In genomic region chr16:22554996-22555395, GRCm38 (mm10) we compare ENCODE assay signal across 10 mouse cellular contexts.
DNase-seq lines count a peak whose midpoint lies in the region; ATAC-seq and TF ChIP-seq lines count a peak whose summit lies in the region.
"Had no signal": no experiment of that assay in that cellular context is flagged by ENCODE, and none has a peak within 500 bp of the region (broad histone marks: within the 10 kb centered on the region; RNA-seq: fewer than 3 reads in every experiment).

No protein-coding gene starts in this region.

- no peak for TF ChIP-seq EP300 in liver, postnatal 0 days (IDR thresholded peaks at IDR 0.05; ENCODE audit: low read depth)

- H3K27ac ChIP-seq in liver, postnatal 0 days (ENCODE audit: low read depth): no peak overlapping the region
- H3K27ac ChIP-seq in liver, embryonic 11.5 days (ENCODE audit: low read depth, low read length): no peak overlapping the region
- no peak overlapping the region for H3K27ac ChIP-seq in bone marrow, adult 2 months (ENCODE audit: control insufficient read depth, insufficient read depth, low read depth, low read length, poor library complexity)
- H3K27ac ChIP-seq in small intestine, adult 2 months (ENCODE audit: insufficient read depth, low read depth, low read length): no peak overlapping the region
- H3K27ac ChIP-seq: liver, embryonic 15.5 days had no signal

- peak; percentile 26 to 36 for DNase-seq in adrenal gland, postnatal 36 days
- no peak for DNase-seq in adrenal gland, adult 8-10 months
- peak; percentile 22 for DNase-seq in liver, postnatal 0 days
- no peak for DNase-seq in liver, embryonic 11.5 days (ENCODE audit: low spot score)
- no peak for DNase-seq in frontal cortex, postnatal 10 days (ENCODE audit: low spot score in 2 of 2)
- DNase-seq in heart, adult 11 months: no peak

- no peak overlapping the region for H3K4me3 ChIP-seq in liver, postnatal 0 days (ENCODE audit: low read depth, low read length)
- H3K4me3 ChIP-seq in liver, embryonic 11.5 days (ENCODE audit: low read depth, low read length): no peak overlapping the region
- no peak overlapping the region for H3K4me3 ChIP-seq in bone marrow, adult 2 months (replicated peaks; ENCODE audit: control insufficient read depth, low read depth, low read length)
- no peak overlapping the region for H3K4me3 ChIP-seq in small intestine, adult 2 months (ENCODE audit: low read depth, low read length)
- H3K4me3 ChIP-seq: liver, embryonic 15.5 days had no signal

- no peaks in the 10 kb centered on the region for H3K4me1 ChIP-seq in liver, postnatal 0 days (ENCODE audit: insufficient read depth)
- no peaks in the 10 kb centered on the region for H3K4me1 ChIP-seq in liver, embryonic 11.5 days (replicated peaks; ENCODE audit: control insufficient read depth, insufficient read depth, low read length)
- no peaks in the 10 kb centered on the region for H3K4me1 ChIP-seq in bone marrow, adult 2 months (ENCODE audit: control insufficient read depth, insufficient read depth, low read length)
- no peaks in the 10 kb centered on the region for H3K4me1 ChIP-seq in small intestine, adult 2 months (ENCODE audit: control insufficient read depth, insufficient read depth, insufficient read length, low read length)
- H3K4me1 ChIP-seq: liver, embryonic 15.5 days had no signal

- no peaks in the 10 kb centered on the region for H3K27me3 ChIP-seq in liver, postnatal 0 days (ENCODE audit: insufficient read depth, low read length)
- H3K27me3 ChIP-seq in liver, embryonic 11.5 days (replicated peaks; ENCODE audit: control insufficient read depth, insufficient read depth, low read length): no peaks in the 10 kb centered on the region
- H3K27me3 ChIP-seq in small intestine, adult 2 months (ENCODE audit: control insufficient read depth, insufficient read depth, low read length): no peaks in the 10 kb centered on the region
- H3K27me3 ChIP-seq: liver, embryonic 15.5 days had no signal

- no peak for ATAC-seq in liver, postnatal 0 days
- ATAC-seq in liver, embryonic 11.5 days (replicated peaks; ENCODE audit: low FRiP score): no peak
- ATAC-seq: hindbrain, embryonic 16.5 days had no signal

- TF ChIP-seq POLR2A in bone marrow, adult 2 months (IDR thresholded peaks at IDR 0.05; ENCODE audit: borderline replicate concordance, control insufficient read depth, low read depth, low read length): no peak
- no peak for TF ChIP-seq POLR2A in small intestine, adult 2 months (IDR thresholded peaks at IDR 0.05; ENCODE audit: low read depth, low read length)

- no peaks in the 10 kb centered on the region for H3K36me3 ChIP-seq in liver, postnatal 0 days (replicated peaks; ENCODE audit: insufficient read depth, low read length)
- no peaks in the 10 kb centered on the region for H3K36me3 ChIP-seq in liver, embryonic 11.5 days (ENCODE audit: control insufficient read depth, insufficient read depth, low read length)
- no peaks in the 10 kb centered on the region for H3K36me3 ChIP-seq in small intestine, adult 2 months (ENCODE audit: control insufficient read depth, insufficient read depth, low read length)
- H3K36me3 ChIP-seq: liver, embryonic 15.5 days had no signal

- H3K9ac ChIP-seq in liver, postnatal 0 days (replicated peaks): no peak overlapping the region
- no peak overlapping the region for H3K9ac ChIP-seq in liver, embryonic 11.5 days (ENCODE audit: low read depth, low read length)
- H3K9ac ChIP-seq: liver, embryonic 15.5 days had no signal

- TF ChIP-seq CTCF in liver, postnatal 0 days (IDR thresholded peaks at IDR 0.05; ENCODE audit: low read depth): peak; percentile 56
- peak; percentile 45; the same call in 1 of the 2 replicates for TF ChIP-seq CTCF in bone marrow, adult 2 months (IDR thresholded peaks at IDR 0.05; ENCODE audit: control insufficient read depth, insufficient read depth, low read length)
- peak; percentile 36; the same call in 1 of the 2 replicates for TF ChIP-seq CTCF in small intestine, adult 2 months (IDR thresholded peaks at IDR 0.05; ENCODE audit: extremely low read depth, insufficient read length, insufficient replicate concordance, low read depth, low read length)

- 60% methylated on average over 2 of the region's 2 CpGs for WGBS in liver, postnatal 0 days (ENCODE audit: insufficient replicate concordance)
- WGBS in liver, embryonic 11.5 days: 38% methylated on average over 2 of the region's 2 CpGs
- 62% methylated on average over 2 of the region's 2 CpGs for WGBS in bone marrow, adult 2 months
- 76% methylated on average over 2 of the region's 2 CpGs for WGBS in small intestine, adult 2 months

- no peaks in the 10 kb centered on the region for H3K9me3 ChIP-seq in liver, postnatal 0 days (ENCODE audit: low read length)
- H3K9me3 ChIP-seq in liver, embryonic 11.5 days (ENCODE audit: control insufficient read depth, low read length): no peaks in the 10 kb centered on the region
- H3K9me3 ChIP-seq: liver, embryonic 15.5 days had no signal

- H3K4me2 ChIP-seq in liver, postnatal 0 days (ENCODE audit: low read depth, low read length): no peak overlapping the region
- H3K4me2 ChIP-seq in liver, embryonic 11.5 days: no peak overlapping the region
- H3K4me2 ChIP-seq: liver, embryonic 15.5 days had no signal

Comparison
In these comparisons a context has a peak if more than half of its experiments do, and no peak if none do; other contexts are left out.
1. DNase-seq: peak in adrenal gland, postnatal 36 days (2 of 2) and liver, postnatal 0 days (single experiment); none in adrenal gland, adult 8-10 months (single experiment), liver, embryonic 11.5 days (single experiment), frontal cortex, postnatal 10 days (0 of 2) and heart, adult 11 months (single experiment).
2. Peak in every context shown above with its lines, with median percentiles within 50 percentile points of each other: CTCF ChIP-seq.